Mouse (Mus musculus): ENCODE results near the gene Prr12. TPM values are rescaled to one million over a fixed set of nuclear protein-coding genes. Genes with fewer than 3 reads are reported as not detected.
A peak's percentile ranks its signal among the peaks of the same experiment; 100 is the strongest.

Gene Prr12
- polyA plus RNA-seq, 1 experiment from 2014 or later, result 11.1 TPM

DNA sequence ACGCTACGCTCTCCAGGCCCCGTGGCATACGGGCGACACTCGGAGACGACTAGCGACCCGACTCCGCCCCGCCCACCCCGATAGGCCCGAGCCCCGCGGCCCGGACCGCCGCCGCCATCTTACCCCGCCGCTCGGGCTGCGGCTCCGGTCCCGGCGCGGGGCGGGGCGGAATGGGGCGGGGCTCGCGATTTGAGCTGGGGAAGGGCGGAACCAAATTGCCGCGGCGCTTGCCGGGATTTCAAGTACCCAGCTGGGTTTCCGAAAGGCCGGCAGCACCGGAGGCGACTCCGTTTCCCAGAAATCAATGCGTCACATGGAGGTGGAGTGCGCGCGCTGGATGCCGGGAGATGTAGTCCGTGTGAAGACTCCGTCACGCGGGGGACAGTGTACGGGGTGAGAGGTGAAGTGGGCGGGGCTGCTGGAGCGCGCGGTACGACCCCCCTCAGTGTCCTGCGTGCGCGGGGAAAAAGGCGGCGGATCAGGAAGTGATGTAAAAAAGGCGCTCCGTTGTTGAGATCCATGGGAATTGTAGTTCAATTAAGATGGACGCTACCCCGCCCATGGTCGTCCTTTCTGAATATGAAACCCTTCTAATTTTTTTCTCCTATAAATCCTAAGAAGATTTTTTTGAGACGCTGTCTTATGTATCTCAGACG, 36.6 kb downstream of the Prr12 start, which contains the start of gene Scaf1:
Scaf1 (minus strand) TSS at position 407 of the 656 bp plus-strand sequence.
- Histone ChIP-seq H3K4me3 (peak within 1 kb of the TSS; percentile 98), H3K4me1 (peaks cover 35% of the 10 kb centered on the region), H3K27ac (peak within 1 kb of the TSS; percentile 100), H3K4me2 (peak within 1 kb of the TSS; percentile 87), H3K27me3 (0 out of 2 replicates have a peak, but pooled peaks cover 5% of the 10 kb centered on the region), H3K9ac (peak within 1 kb of the TSS; percentile 98), H3K36me3 (peaks cover 27% of the 10 kb centered on the region), H3K9me3 (no peaks in the 10 kb centered on the region)
- ATAC-seq (ENCODE audit: borderline replicate concordance, extremely low read depth, low FRiP score, low TSS enrichment), result peak; percentile 87
- WGBS, result under 1% methylated on average over 69 of the region's 69 CpGs

DNA sequence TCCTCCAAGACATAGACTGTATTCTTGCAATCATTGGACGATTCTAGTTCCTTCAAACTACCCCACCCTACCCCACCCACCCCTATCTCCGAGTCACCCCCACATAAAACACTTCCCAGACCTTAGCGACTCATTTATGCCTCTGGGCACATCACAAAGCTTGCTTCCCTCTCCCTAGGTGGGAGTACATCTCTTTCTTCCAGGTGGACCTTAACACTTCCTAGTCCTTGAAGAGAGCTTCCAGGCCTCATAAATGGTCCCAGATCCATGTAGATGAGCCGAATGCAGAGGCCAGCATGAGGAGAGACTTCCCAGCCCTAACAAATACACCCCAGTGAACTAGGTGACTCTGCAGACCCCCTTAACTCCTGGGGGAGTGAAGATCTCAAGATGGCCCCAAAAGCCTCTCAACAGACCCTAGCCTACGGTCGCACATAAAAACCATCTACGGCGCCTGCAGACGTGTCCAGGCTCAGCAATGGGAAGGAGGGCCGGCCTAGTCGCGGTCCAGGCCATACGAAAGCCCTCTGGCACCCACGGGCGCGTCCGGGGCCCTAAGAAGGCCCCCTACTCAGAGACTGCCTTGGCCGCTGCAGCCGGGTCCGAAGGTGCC, 37.2 kb downstream of the Prr12 start:
- H3K4me2 ChIP-seq, result peak overlapping the region; percentile 87
- H3K36me3 ChIP-seq, result peaks cover 32% of the 10 kb centered on the region
- no peaks in the 10 kb centered on the region for H3K9me3 ChIP-seq
- WGBS, result under 1% methylated on average over 20 of the region's 20 CpGs
- H3K27me3 ChIP-seq, result 0 out of 2 replicates have a peak, but pooled peaks cover 2% of the 10 kb centered on the region
- peaks cover 35% of the 10 kb centered on the region for H3K4me1 ChIP-seq
- H3K9ac ChIP-seq, result peak overlapping the region; percentile 98
- H3K27ac ChIP-seq, result peak overlapping the region; percentile 100
- no peak for ATAC-seq (ENCODE audit: borderline replicate concordance, extremely low read depth, low FRiP score, low TSS enrichment)
- peak overlapping the region; percentile 98 for H3K4me3 ChIP-seq

DNA sequence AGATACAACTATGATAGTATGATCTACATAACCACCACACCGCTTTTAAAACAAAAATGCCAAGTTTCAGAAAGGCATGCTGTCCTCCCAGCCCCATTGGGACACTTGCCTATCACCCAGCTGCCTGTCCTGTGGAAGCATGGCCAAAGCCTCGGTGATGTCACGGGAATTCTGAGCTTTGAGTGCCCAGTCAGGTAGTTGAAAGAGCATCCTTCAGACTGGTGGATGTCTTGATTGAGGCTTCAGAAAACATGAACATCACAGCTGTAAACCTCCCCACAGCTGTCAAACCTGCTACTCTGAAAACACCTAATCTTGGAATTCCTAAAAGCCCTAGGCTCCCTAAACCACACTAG, 38.6 kb downstream of the Prr12 start:
- Histone ChIP-seq H3K36me3 (peaks cover 46% of the 10 kb centered on the region), H3K4me2 (no peak overlapping the region)

GRCm38 (mm10) chr7:45013366-45014095, 39.1 kb downstream of the Prr12 start:
- H3K27me3 ChIP-seq, result no peaks in the 10 kb centered on the region
- peaks cover 20% of the 10 kb centered on the region for H3K4me1 ChIP-seq
- H3K4me2 ChIP-seq, result no peak overlapping the region
- WGBS, result 89% methylated on average over 16 of the region's 16 CpGs
- H3K9ac ChIP-seq, result no peak overlapping the region; the same call in 1 of the 2 replicates
- no peak overlapping the region for H3K27ac ChIP-seq
- H3K4me3 ChIP-seq, result no peak overlapping the region
- ATAC-seq (ENCODE audit: borderline replicate concordance, extremely low read depth, low FRiP score, low TSS enrichment), result no peak
- H3K9me3 ChIP-seq, result no peaks in the 10 kb centered on the region
- peaks cover 50% of the 10 kb centered on the region for H3K36me3 ChIP-seq

More for the DNA sequence above, 38.6 kb downstream of the Prr12 start:
- ATAC-seq (ENCODE audit: borderline replicate concordance, extremely low read depth, low FRiP score, low TSS enrichment), result no peak
- Histone ChIP-seq H3K4me1 (peaks cover 25% of the 10 kb centered on the region), H3K4me3 (no peak overlapping the region), H3K9ac (no peak overlapping the region; the same call in 1 of the 2 replicates), H3K9me3 (no peaks in the 10 kb centered on the region), H3K27ac (no peak overlapping the region), H3K27me3 (no peaks in the 10 kb centered on the region)
- WGBS, result 89% methylated on average over 3 of the region's 3 CpGs

DNA sequence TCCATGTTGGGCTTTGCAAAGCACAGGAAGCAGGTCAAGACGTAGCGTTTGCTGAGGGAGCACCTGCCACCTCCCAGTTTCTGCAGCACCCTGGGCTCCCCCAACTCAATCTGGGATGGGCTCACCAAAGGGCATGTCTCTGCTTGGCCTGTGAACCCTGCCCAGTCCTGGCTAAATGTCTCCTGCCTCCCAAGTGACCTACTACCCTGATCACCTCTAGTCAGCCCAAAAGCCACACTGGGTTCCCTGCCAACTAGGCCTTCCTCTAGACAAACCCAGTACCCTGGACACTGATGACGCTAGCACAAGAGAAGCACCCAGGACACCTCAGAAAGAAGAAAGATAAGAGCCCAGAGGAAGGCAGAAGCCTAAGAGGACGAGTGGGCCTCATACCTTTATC, 39.9 kb downstream of the Prr12 start:
- WGBS, result 76% methylated on average over 4 of the region's 4 CpGs
- no peak for ATAC-seq (ENCODE audit: borderline replicate concordance, extremely low read depth, low FRiP score, low TSS enrichment)

DNA sequence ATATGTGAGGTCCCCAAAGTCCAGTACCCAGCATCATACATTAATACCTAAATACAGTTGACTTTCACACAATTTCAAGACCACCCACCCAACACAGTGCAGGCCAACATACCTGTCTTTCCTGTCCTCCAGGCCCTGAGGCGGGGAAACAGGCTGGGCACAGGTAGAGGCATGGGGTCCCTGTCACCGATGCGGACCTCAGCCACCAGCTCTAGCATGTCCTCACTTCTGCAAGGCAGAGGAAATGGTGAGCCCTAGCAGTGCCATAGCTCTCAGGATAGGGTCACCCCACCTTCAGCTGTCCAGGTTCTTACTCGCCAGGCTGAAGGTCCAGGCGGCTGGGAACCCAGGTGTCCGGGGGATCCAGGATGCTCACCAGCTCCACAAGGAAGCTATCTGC, 40.7 kb downstream of the Prr12 start:
- ATAC-seq (ENCODE audit: borderline replicate concordance, extremely low read depth, low FRiP score, low TSS enrichment), result no peak
- whole genome bisulfite sequencing, result 95% methylated on average over 6 of the region's 6 CpGs
- no peak overlapping the region for H3K27ac ChIP-seq
- no peak overlapping the region for H3K4me2 ChIP-seq
- no peak overlapping the region for H3K4me3 ChIP-seq
- no peaks in the 10 kb centered on the region for H3K9me3 ChIP-seq
- H3K36me3 ChIP-seq, result peaks cover 66% of the 10 kb centered on the region
- peaks cover 15% of the 10 kb centered on the region for H3K4me1 ChIP-seq
- no peaks in the 10 kb centered on the region for H3K27me3 ChIP-seq
- no peak overlapping the region for H3K9ac ChIP-seq

More for the DNA sequence above, 39.9 kb downstream of the Prr12 start:
- Histone ChIP-seq H3K36me3 (peaks cover 58% of the 10 kb centered on the region), H3K4me1 (peaks cover 15% of the 10 kb centered on the region), H3K27me3 (no peaks in the 10 kb centered on the region), H3K4me2 (no peak overlapping the region), H3K27ac (no peak overlapping the region), H3K4me3 (no peak overlapping the region), H3K9ac (no peak overlapping the region), H3K9me3 (no peaks in the 10 kb centered on the region)

- no peaks in the 10 kb centered on the region for H3K9me3 ChIP-seq
- no peak for ATAC-seq (ENCODE audit: borderline replicate concordance, extremely low read depth, low FRiP score, low TSS enrichment)
- 0 out of 2 replicates have a peak, but pooled peaks cover 4% of the 10 kb centered on the region for H3K4me1 ChIP-seq
- H3K4me3 ChIP-seq, result no peak overlapping the region
- peaks cover 94% of the 10 kb centered on the region for H3K36me3 ChIP-seq
- WGBS, result 91% methylated on average over 19 of the region's 19 CpGs
- H3K4me2 ChIP-seq, result no peak overlapping the region
- no peaks in the 10 kb centered on the region for H3K27me3 ChIP-seq
- no peak overlapping the region for H3K9ac ChIP-seq
- H3K27ac ChIP-seq, result no peak overlapping the region
These were observed 44.3 kb downstream of the Prr12 start for GRCm38 (mm10) chr7:45008411-45008810.

DNA sequence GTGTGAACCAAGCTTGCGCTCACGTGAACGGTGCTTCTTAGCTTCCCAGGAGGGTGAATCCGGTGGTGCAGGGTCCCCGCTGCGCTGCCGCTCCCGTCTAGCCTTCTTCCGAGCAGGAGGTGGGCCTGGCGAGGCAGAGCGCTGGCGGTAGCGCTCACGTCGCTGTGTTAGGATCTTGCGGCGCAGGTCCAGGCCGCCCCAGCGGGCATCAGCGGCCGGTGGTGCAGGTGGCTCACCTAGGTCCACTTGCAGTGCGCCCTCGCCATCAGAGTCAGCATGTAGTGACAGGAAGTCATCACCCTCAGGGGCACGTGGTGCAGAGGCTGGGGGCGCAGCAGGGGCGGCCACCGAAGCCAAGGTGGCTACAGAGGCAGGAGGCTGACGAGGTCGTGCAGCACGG, 44.8 kb downstream of the Prr12 start:
- Histone ChIP-seq H3K9me3 (no peaks in the 10 kb centered on the region), H3K9ac (no peak overlapping the region), H3K4me3 (no peak overlapping the region), H3K27me3 (no peaks in the 10 kb centered on the region), H3K36me3 (peaks cover 94% of the 10 kb centered on the region), H3K27ac (no peak overlapping the region), H3K4me2 (no peak overlapping the region), H3K4me1 (no peaks in the 10 kb centered on the region)
- WGBS, result 94% methylated on average over 30 of the region's 30 CpGs
- no peak for ATAC-seq (ENCODE audit: borderline replicate concordance, extremely low read depth, low FRiP score, low TSS enrichment)

GRCm38 (mm10) chr7:45007141-45007540, 45.5 kb downstream of the Prr12 start:
- WGBS, result 92% methylated on average over 29 of the region's 29 CpGs
- Histone ChIP-seq H3K36me3 (peaks cover 94% of the 10 kb centered on the region), H3K4me3 (no peak overlapping the region), H3K9ac (no peak overlapping the region), H3K9me3 (no peaks in the 10 kb centered on the region), H3K27ac (no peak overlapping the region), H3K27me3 (no peaks in the 10 kb centered on the region), H3K4me2 (no peak overlapping the region), H3K4me1 (no peaks in the 10 kb centered on the region)
- no peak for ATAC-seq (ENCODE audit: borderline replicate concordance, extremely low read depth, low FRiP score, low TSS enrichment)

DNA sequence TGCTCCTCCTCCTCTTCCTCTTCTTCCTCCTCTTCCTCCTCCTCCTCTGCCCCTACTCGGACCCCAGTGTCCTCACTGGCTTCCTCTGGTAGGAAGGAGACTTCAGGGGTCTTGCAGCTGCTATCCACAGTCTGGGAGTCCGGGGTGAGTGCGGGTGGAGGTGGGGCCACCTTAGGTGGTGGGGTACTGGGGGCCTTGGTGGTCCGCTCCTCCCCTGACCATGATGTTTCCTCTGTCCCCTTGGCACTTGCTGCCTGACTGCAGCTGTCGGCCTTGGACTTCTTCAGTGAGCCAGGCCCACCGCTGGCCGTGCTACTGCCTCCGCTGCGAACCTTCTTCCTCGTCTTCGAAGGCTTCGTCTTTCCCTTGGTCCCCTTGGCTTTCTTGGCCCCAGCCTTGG, 46.2 kb downstream of the Prr12 start:
- H3K9me3 ChIP-seq, result no peaks in the 10 kb centered on the region
- peaks cover 94% of the 10 kb centered on the region for H3K36me3 ChIP-seq
- H3K9ac ChIP-seq, result no peak overlapping the region
- no peak overlapping the region for H3K4me2 ChIP-seq
- H3K27ac ChIP-seq, result no peak overlapping the region
- no peak for ATAC-seq (ENCODE audit: borderline replicate concordance, extremely low read depth, low FRiP score, low TSS enrichment)
- H3K27me3 ChIP-seq, result no peaks in the 10 kb centered on the region
- no peak overlapping the region for H3K4me3 ChIP-seq
- WGBS, result 90% methylated on average over 12 of the region's 12 CpGs
- H3K4me1 ChIP-seq, result no peaks in the 10 kb centered on the region

- H3K27me3 ChIP-seq, result no peaks in the 10 kb centered on the region
- H3K4me3 ChIP-seq, result no peak overlapping the region
- H3K9me3 ChIP-seq, result no peaks in the 10 kb centered on the region
- peaks cover 96% of the 10 kb centered on the region for H3K36me3 ChIP-seq
- H3K27ac ChIP-seq, result no peak overlapping the region
- ATAC-seq (ENCODE audit: borderline replicate concordance, extremely low read depth, low FRiP score, low TSS enrichment), result no peak
- H3K4me1 ChIP-seq, result no peaks in the 10 kb centered on the region
- 79% methylated on average over 6 of the region's 6 CpGs for WGBS
- no peak overlapping the region for H3K4me2 ChIP-seq
- no peak overlapping the region for H3K9ac ChIP-seq
These were observed 47.2 kb downstream of the Prr12 start for GRCm38 (mm10) chr7:45005321-45005992.
